Mouse (Mus musculus) hindbrain, embryonic 16.5 days (tissue): ENCODE data around the gene Olfr1226. TPM values are rescaled to one million over a fixed set of nuclear protein-coding genes. Genes with fewer than 3 reads are reported as not detected.
"Not testable (repeated sequence)": the region's sequence is repeated elsewhere in the genome, so short reads cannot be mapped to it uniquely, and the experiment has no call there.

Experiments used
- ATAC-seq: fragments of 200-750 bp; cut with Nextera tagmentation; 2 replicates; pipeline ENCODE4 v1.8.0; 2017; ENCODE audit warnings: moderate TSS enrichment, moderate library complexity
- H3K27ac ChIP-seq: fragments of 300-500 bp; sonication (generic); 2 replicates; pipeline ENCODE4 v1.5.1; 2014; ENCODE audit warnings: low read depth, mild to moderate bottlenecking, control low read depth, low read length, moderate library complexity
- H3K27me3 ChIP-seq: fragments of 300-500 bp; sonication (generic); replicated peaks from 2 replicates; pipeline ENCODE4 v1.6.1; 2014; ENCODE audit warnings: low read length; ENCODE audit not compliant: control insufficient read depth, insufficient read depth
- H3K36me3 ChIP-seq: fragments of 300-500 bp; sonication (generic); 2 replicates; pipeline ENCODE4 v1.6.1; 2014; ENCODE audit warnings: mild to moderate bottlenecking, low read length, moderate library complexity, mixed read lengths; ENCODE audit not compliant: control insufficient read depth, insufficient read depth
- H3K4me1 ChIP-seq: fragments of 300-500 bp; sonication (generic); 2 replicates; pipeline ENCODE4 v1.6.1; 2014; ENCODE audit warnings: low read depth, low read length; ENCODE audit not compliant: control insufficient read depth, insufficient read depth
- H3K4me2 ChIP-seq: fragments of 300-500 bp; sonication (generic); 2 replicates; pipeline ENCODE4 v1.6.1; 2014; ENCODE audit warnings: mild to moderate bottlenecking, low read length, control low read depth, moderate library complexity
- H3K4me3 ChIP-seq: fragments of 300-500 bp; sonication (generic); 2 replicates; pipeline ENCODE4 v1.5.1; 2014; ENCODE audit warnings: mild to moderate bottlenecking, low read length, control low read depth, moderate library complexity
- H3K9ac ChIP-seq: fragments of 300-500 bp; sonication (generic); 2 replicates; pipeline ENCODE4 v1.6.1; 2014; ENCODE audit warnings: low read depth, mild to moderate bottlenecking, control low read depth, low read length, moderate library complexity
- H3K9me3 ChIP-seq: fragments of 300-500 bp; sonication (generic); 2 replicates; pipeline ENCODE4 v1.6.1; 2014; ENCODE audit warnings: mild to moderate bottlenecking, low read length, moderate library complexity; ENCODE audit not compliant: control insufficient read depth
- WGBS: fragments of 180-500 bp; shearing (Covaris S2); extraction: QIAGEN DNeasy Blood & Tissue Kit; methylation state at CpG from one replicate; pipeline ENCODE4 v1.1.7; 2014; 5-methylcytosine and 5-hydroxymethylcytosine counted together
- polyA plus RNA-seq: library from polyadenylated mRNA; unstranded; fragments of >200 nt; fragmentation: Nextera tagmentation; extraction: Ambion mirVana; gene quantifications from 2 replicates; pipeline ENCODE4 v1.2.1, GENCODE M21; 2015

Olfr1226 gene
- polyA plus RNA-seq: not detected in 2 replicates

DNA sequence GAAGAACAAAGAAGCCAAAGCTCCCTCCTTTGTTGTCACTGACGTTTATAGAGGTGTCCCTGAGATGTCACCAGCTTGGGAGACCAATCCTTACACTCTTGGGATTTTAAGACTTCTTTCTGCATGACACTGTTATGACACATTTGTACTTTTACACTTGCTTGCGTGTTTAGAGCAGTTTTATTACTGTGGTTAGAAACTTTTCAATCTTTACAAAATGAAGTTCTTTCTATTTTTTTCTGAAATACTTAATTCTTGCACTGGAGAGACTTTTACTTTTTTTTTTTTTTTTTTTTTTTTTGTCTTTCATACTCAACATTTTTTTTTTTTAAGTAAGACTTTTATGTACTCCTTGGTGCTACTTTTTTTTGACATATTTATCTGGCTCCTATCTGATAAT is at the start of gene Olfr1226:
Gene Olfr1226 (minus strand): TSS at position 101 of the 400 bp plus-strand sequence.
- WGBS: 65% methylated on average over 2 of the region's 2 CpGs
- H3K36me3 ChIP-seq: no peaks in the 10 kb centered on the region
- H3K4me2 ChIP-seq: no peak within 1 kb of the TSS
- no peaks in the 10 kb centered on the region for H3K9me3 ChIP-seq
- H3K4me1 ChIP-seq: no peaks in the 10 kb centered on the region
- no peak for ATAC-seq
- H3K27ac ChIP-seq: no peak within 1 kb of the TSS
- no peak within 1 kb of the TSS for H3K4me3 ChIP-seq
- no peak within 1 kb of the TSS for H3K9ac ChIP-seq
- no peaks in the 10 kb centered on the region for H3K27me3 ChIP-seq

DNA sequence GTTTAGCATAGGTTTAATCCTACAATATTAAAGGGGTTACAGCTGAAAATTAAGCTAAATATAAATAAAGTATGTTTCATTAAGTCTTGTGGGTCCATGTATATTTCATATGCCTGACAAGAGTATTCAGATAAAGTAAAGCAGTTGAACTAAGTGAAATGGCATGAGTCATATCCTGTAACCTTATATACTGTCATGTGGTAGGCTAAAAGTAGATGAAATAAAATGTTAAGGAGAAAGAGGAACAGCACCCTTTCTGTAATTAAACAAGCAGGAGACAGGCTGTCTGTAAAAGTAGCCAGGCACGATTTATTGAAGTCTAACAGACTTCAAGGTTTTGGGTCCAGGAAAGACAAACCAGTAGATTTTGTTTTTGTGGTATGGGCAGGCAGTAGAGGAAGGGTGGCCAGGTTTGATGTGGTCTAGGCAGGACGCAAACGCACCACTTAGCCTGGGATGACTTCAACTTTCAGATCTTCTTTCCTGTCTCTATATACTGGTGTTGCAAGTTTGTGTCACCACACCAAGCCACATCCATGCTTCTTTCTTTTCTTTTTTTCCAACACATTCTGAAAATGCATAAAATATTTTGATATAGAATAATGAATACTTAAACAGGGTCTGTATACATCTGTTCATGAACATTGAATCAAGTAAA is 3.4 kb downstream of the Olfr1226 start:
- Histone ChIP-seq H3K9me3 (no peaks in the 10 kb centered on the region), H3K4me2 (no peak overlapping the region), H3K27me3 (no peaks in the 10 kb centered on the region), H3K36me3 (no peaks in the 10 kb centered on the region), H3K9ac (no peak overlapping the region), H3K27ac (no peak overlapping the region), H3K4me1 (no peaks in the 10 kb centered on the region), H3K4me3 (no peak overlapping the region)
- no peak for ATAC-seq
- 91% methylated on average over 3 of the region's 3 CpGs for WGBS

DNA sequence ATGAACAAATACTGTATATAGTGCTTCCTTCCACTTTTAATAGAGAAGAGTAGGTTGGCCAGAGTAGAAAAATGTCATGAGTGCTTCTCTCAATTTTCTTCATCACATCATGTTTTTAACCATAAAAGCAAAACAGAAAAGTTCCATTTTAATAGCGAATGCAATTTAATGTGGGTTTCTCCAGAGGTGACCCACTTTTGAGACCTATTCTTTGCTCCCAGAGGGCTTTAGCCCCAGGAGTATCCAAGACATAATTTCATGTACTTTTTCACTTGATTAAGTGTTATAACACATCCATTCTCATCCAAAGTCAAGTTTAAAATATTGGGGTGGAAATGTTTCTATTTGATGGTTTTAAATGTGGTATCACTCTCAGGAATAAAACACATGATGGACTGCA is 25.3 kb downstream of the Olfr1226 start, which contains the start of gene Olfr1225:
Gene Olfr1225 (minus strand): TSS at position 101 of the 400 bp plus-strand sequence.
- H3K4me1 ChIP-seq: no peaks in the 10 kb centered on the region
- H3K4me2 ChIP-seq: no peak within 1 kb of the TSS
- no peak for ATAC-seq
- H3K27ac ChIP-seq: no peak within 1 kb of the TSS
- no peak within 1 kb of the TSS for H3K9ac ChIP-seq
- no peaks in the 10 kb centered on the region for H3K36me3 ChIP-seq
- 95% methylated on average over 1 of the region's 1 CpGs for WGBS
- H3K9me3 ChIP-seq: no peaks in the 10 kb centered on the region
- H3K4me3 ChIP-seq: no peak within 1 kb of the TSS
- H3K27me3 ChIP-seq: no peaks in the 10 kb centered on the region

DNA sequence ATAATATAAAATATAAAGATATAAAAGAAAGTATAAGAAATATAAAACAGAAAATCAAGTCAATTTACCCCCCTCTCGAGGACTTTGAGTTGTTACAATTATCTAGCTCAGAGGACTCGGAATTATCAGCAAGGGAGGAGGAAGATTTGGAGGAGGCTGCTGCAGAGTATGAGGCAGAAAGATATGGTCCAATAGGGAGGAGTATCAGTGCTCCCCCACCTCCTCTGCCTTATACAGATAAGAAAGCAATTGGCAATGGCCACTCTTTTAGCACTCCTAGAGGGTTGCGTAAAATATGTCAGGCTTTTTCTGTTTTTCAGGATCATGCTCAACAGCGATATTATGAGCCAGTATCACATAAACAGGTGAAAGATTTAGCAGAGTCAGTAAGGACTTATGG is 35.1 kb downstream of the Olfr1226 start:
- not testable (repeated sequence) for ATAC-seq, H3K27me3 ChIP-seq, H3K9ac ChIP-seq, H3K9me3 ChIP-seq, H3K36me3 ChIP-seq, H3K4me1 ChIP-seq, H3K27ac ChIP-seq, H3K4me2 ChIP-seq, H3K4me3 ChIP-seq
- WGBS: 92% methylated on average over 4 of the region's 4 CpGs

DNA sequence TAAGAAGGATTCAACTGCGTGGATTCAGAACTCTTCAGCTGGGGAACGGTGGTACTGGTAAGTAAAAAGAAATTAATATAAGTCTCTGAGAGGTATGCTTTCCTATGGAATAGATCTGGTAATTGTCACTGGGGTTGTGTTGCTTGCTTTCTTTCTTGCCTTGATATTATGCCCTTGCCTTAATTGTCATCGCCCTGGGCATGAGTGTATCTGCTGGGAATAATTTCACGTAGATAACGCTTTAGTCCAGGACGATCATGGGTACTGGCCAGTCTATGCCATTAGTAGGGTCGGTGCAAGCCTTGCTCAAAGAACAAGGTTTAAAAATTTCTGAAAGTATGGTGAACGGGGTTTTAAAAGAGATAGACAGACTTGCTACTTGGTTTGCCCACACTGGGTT is 35.9 kb downstream of the Olfr1226 start, which contains the start of gene Olfr1224-ps1:
Gene Olfr1224-ps1 (minus strand): TSS at position 101 of the 400 bp plus-strand sequence.
- H3K36me3 ChIP-seq, H3K4me3 ChIP-seq, H3K27me3 ChIP-seq, H3K9me3 ChIP-seq, H3K4me2 ChIP-seq, ATAC-seq, H3K4me1 ChIP-seq, H3K27ac ChIP-seq, H3K9ac ChIP-seq: not testable (repeated sequence)
- 93% methylated on average over 8 of the region's 8 CpGs for WGBS

DNA sequence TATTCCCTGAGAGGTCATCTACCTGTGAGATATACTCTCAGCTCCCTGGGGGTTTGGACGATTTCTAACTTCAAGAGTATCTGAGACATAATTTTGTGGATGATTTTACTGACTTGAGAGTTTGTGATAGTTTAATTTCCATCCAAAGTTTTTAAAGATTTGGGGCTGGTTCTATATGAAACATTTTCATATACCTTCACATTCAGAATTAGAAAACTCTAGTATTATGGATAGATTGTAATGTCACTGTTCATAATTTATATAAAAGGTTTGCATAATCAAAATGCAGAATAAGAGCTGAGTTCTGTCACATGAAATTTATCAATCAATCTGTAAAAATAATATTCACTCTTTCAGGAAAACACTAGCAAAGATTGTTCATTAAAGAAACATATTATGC is 48.4 kb downstream of the Olfr1226 start, which contains the start of gene Olfr1223:
Gene Olfr1223 (minus strand): TSS at position 101 of the 400 bp plus-strand sequence.
- Histone ChIP-seq H3K27me3 (no peaks in the 10 kb centered on the region), H3K9me3 (no peaks in the 10 kb centered on the region), H3K36me3 (no peaks in the 10 kb centered on the region), H3K4me3 (no peak within 1 kb of the TSS), H3K4me2 (no peak within 1 kb of the TSS), H3K9ac (no peak within 1 kb of the TSS), H3K27ac (no peak within 1 kb of the TSS), H3K4me1 (no peaks in the 10 kb centered on the region)
- 81% methylated on average over 1 of the region's 1 CpGs for WGBS
- ATAC-seq: no peak

Other genes starting within 250 kb of the Olfr1226 start
- gene Olfr1212, start 246.1 kb downstream of the Olfr1226 start, polyA plus RNA-seq: not detected in 2 replicates
- not detected in 2 replicates for gene Gm13762, start 219.8 kb downstream of the Olfr1226 start, polyA plus RNA-seq
- gene Olfr1214, start 207.4 kb downstream of the Olfr1226 start, polyA plus RNA-seq: not detected in 2 replicates
- gene Olfr1215, start 193.1 kb downstream of the Olfr1226 start, polyA plus RNA-seq: not detected in 2 replicates
- gene Olfr1216, start 181.7 kb downstream of the Olfr1226 start, polyA plus RNA-seq: not detected in 2 replicates
- gene Olfr1217, start 168.0 kb downstream of the Olfr1226 start, polyA plus RNA-seq: not detected in 2 replicates
- gene Olfr1218, start 138.9 kb downstream of the Olfr1226 start, polyA plus RNA-seq: not detected in 2 replicates
- gene Olfr1219, start 116.5 kb downstream of the Olfr1226 start, polyA plus RNA-seq: not detected in 2 replicates
- gene Olfr1220, start 93.2 kb downstream of the Olfr1226 start, polyA plus RNA-seq: not detected in 2 replicates
- not detected in 2 replicates for gene Olfr1221, start 82.8 kb downstream of the Olfr1226 start, polyA plus RNA-seq
- gene Olfr1222, start 67.0 kb downstream of the Olfr1226 start, polyA plus RNA-seq: not detected in 2 replicates
- gene Olfr1223, start 48.5 kb downstream of the Olfr1226 start, polyA plus RNA-seq: not detected in 2 replicates
- not detected in 2 replicates for gene Olfr1224-ps1, start 36.0 kb downstream of the Olfr1226 start, polyA plus RNA-seq
- not detected in 2 replicates for gene Olfr1225, start 25.4 kb downstream of the Olfr1226 start, polyA plus RNA-seq
- not detected in 2 replicates for gene Olfr1228, start 54.0 kb upstream of the Olfr1226 start, polyA plus RNA-seq
- gene Olfr1229, start 88.0 kb upstream of the Olfr1226 start, polyA plus RNA-seq: not detected in 2 replicates
- not detected in 2 replicates for gene Olfr1230, start 97.2 kb upstream of the Olfr1226 start, polyA plus RNA-seq
- not detected in 2 replicates for gene Olfr1231, start 107.0 kb upstream of the Olfr1226 start, polyA plus RNA-seq
- gene Olfr1232, start 129.6 kb upstream of the Olfr1226 start, polyA plus RNA-seq: not detected in 2 replicates
- gene Olfr1233, start 142.3 kb upstream of the Olfr1226 start, polyA plus RNA-seq: not detected in 2 replicates
- not detected in 2 replicates for gene Olfr1234, start 164.8 kb upstream of the Olfr1226 start, polyA plus RNA-seq
- not detected in 2 replicates for gene Olfr1238, start 209.6 kb upstream of the Olfr1226 start, polyA plus RNA-seq
- gene Olfr1239, start 220.4 kb upstream of the Olfr1226 start, polyA plus RNA-seq: not detected in 2 replicates
- gene Olfr1240, start 243.0 kb upstream of the Olfr1226 start, polyA plus RNA-seq: not detected in 2 replicates